Mouse (Mus musculus) C2C12 (cell line): ENCODE data around the gene Acadl.

ENCODE experiments used
- CTCF ChIP-seq: IDR thresholded peaks from one replicate; pipeline ENCODE4 v1.5.1; 2011; ENCODE audit not compliant: control insufficient read depth, insufficient read depth, insufficient read length
- FOSL1 ChIP-seq: IDR thresholded peaks from one replicate; pipeline ENCODE4 v1.8.0; 2011; ENCODE audit warnings: mild to moderate bottlenecking, low read length; ENCODE audit not compliant: poor library complexity, insufficient read depth, severe bottlenecking
- MAX ChIP-seq: IDR thresholded peaks from one replicate; pipeline ENCODE4 v1.6.1; 2011; ENCODE audit warnings: mild to moderate bottlenecking, control low read depth
- MYOD1 ChIP-seq: IDR thresholded peaks from one replicate; pipeline ENCODE4 v1.6.1; 2011; ENCODE audit warnings: low read depth; ENCODE audit not compliant: control insufficient read depth, insufficient read length
- MYOG ChIP-seq: IDR thresholded peaks from one replicate; pipeline ENCODE4 v1.6.1; 2011; ENCODE audit not compliant: control insufficient read depth, insufficient read length; ENCODE audit errors: extremely low read depth
- USF1 ChIP-seq: IDR thresholded peaks from one replicate; pipeline ENCODE4 v1.6.1; 2011; ENCODE audit warnings: low read depth, mild to moderate bottlenecking, control low read depth, moderate library complexity

DNA sequence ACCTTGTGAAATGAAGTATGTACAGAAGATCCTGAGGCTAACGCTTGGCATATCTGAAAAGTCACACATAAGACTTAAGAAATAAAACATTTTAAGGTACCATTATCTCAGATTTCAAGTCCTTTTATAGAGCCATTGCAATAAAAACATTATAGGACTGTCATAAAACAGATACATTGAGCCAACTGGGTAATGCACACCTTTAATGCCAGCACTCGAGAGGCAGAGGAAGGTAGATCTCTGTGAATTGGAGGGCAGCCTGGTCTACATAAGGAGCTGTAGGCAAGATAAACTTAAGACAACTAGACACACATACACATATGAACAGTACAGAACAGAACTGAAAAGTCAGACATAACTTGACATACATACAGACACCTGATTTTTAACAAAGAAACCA, 65.1 kb downstream of the Acadl start:
- TF ChIP-seq CTCF (no peak), FOSL1 (no peak), MAX (no peak), USF1 (no peak), MYOD1 (no peak), MYOG (no peak)
